Comparison of ENCODE assay signal across 8 mouse cellular contexts in genomic region chr2:101628297-101629236, GRCm38 (mm10). TPM values are rescaled to one million over a fixed set of nuclear protein-coding genes. Genes with fewer than 3 reads are reported as not detected.
DNase-seq lines count a peak whose midpoint lies in the region; ATAC-seq and TF ChIP-seq lines count a peak whose summit lies in the region.

No protein-coding gene starts in this region.

- H3K9me3 ChIP-seq in kidney, embryonic 14.5 days (ENCODE audit: control insufficient read depth, low read length): no peaks in the 10 kb centered on the region
- H3K9me3 ChIP-seq in limb, embryonic 15.5 days: no peaks in the 10 kb centered on the region

- no peak for TF ChIP-seq CTCF in bone marrow, adult 2 months (IDR thresholded peaks at IDR 0.05; ENCODE audit: control insufficient read depth, insufficient read depth, low read length)
- no peak for TF ChIP-seq CTCF in embryonic fibroblast, embryonic 13.5 days (IDR thresholded peaks at IDR 0.05; ENCODE audit: borderline replicate concordance, insufficient read depth, low read length)

- 5% methylated on average over 31 of the region's 31 CpGs for WGBS in bone marrow, adult 2 months
- WGBS in kidney, embryonic 14.5 days: 1% methylated on average over 31 of the region's 31 CpGs
- WGBS in limb, embryonic 15.5 days: 2% methylated on average over 30 of the region's 31 CpGs

- peak; percentile 99 for ATAC-seq in kidney, embryonic 14.5 days (ENCODE audit: low FRiP score, low TSS enrichment)
- ATAC-seq in limb, embryonic 15.5 days (ENCODE audit: insufficient number of reproducible peaks, low FRiP score, low TSS enrichment, low read depth): peak; percentile 97

- H3K36me3 ChIP-seq in kidney, embryonic 14.5 days (ENCODE audit: control insufficient read depth, insufficient read depth, low read length): no peaks in the 10 kb centered on the region
- no peaks in the 10 kb centered on the region for H3K36me3 ChIP-seq in limb, embryonic 15.5 days

- peak overlapping the region; percentile 54 for H3K27ac ChIP-seq in bone marrow, adult 2 months (ENCODE audit: control insufficient read depth, insufficient read depth, low read depth, low read length, poor library complexity)
- peak overlapping the region; percentile 8 for H3K27ac ChIP-seq in embryonic fibroblast, embryonic 13.5 days (ENCODE audit: insufficient read depth, low read length)
- H3K27ac ChIP-seq in kidney, embryonic 14.5 days (ENCODE audit: low read depth, low read length): peak overlapping the region; percentile 76; the same call in 1 of the 2 replicates
- peak overlapping the region; percentile 92 for H3K27ac ChIP-seq in limb, embryonic 15.5 days

- H3K27me3 ChIP-seq in kidney, embryonic 14.5 days (ENCODE audit: control insufficient read depth, insufficient read depth, low read length): no peaks in the 10 kb centered on the region
- no peaks in the 10 kb centered on the region for H3K27me3 ChIP-seq in limb, embryonic 15.5 days

- H3K4me3 ChIP-seq in bone marrow, adult 2 months (replicated peaks; ENCODE audit: control insufficient read depth, low read depth, low read length): peak overlapping the region; percentile 99
- peak overlapping the region; percentile 58 for H3K4me3 ChIP-seq in embryonic fibroblast, embryonic 13.5 days (ENCODE audit: insufficient read depth, low read length)
- H3K4me3 ChIP-seq in kidney, embryonic 14.5 days (ENCODE audit: low read length): peak overlapping the region; percentile 70
- peak overlapping the region; percentile 74 for H3K4me3 ChIP-seq in limb, embryonic 15.5 days

- H3K4me2 ChIP-seq in kidney, embryonic 14.5 days (replicated peaks; ENCODE audit: low read depth, low read length): peak overlapping the region; percentile 62
- H3K4me2 ChIP-seq in limb, embryonic 15.5 days: peak overlapping the region; percentile 56

- H3K9ac ChIP-seq in kidney, embryonic 14.5 days (ENCODE audit: low read depth, low read length): peak overlapping the region; percentile 71
- H3K9ac ChIP-seq in limb, embryonic 15.5 days: peak overlapping the region; percentile 54

- H3K4me1 ChIP-seq in bone marrow, adult 2 months (ENCODE audit: control insufficient read depth, insufficient read depth, low read length): no peaks in the 10 kb centered on the region; the same call in 1 of the 2 replicates
- H3K4me1 ChIP-seq in embryonic fibroblast, embryonic 13.5 days (ENCODE audit: control insufficient read depth, insufficient read depth, low read length): no peaks in the 10 kb centered on the region
- H3K4me1 ChIP-seq in kidney, embryonic 14.5 days (ENCODE audit: control insufficient read depth, insufficient read depth, low read length): no peaks in the 10 kb centered on the region; the same call in 1 of the 2 replicates
- H3K4me1 ChIP-seq in limb, embryonic 15.5 days: no peaks in the 10 kb centered on the region

- DNase-seq in CD4-positive helper T cell, adult 2 months (ENCODE audit: low read depth, low spot score): peak; percentile 68
- DNase-seq in heart, adult 9 months (ENCODE audit: low spot score in 2 of 2): peak; percentile 95 to 96
- DNase-seq in monocyte, adult 2 months (ENCODE audit: low read depth in 1 of 2, low spot score in 2 of 2): peak; percentile 63 to 70
- peak; percentile 38 to 67 for DNase-seq in spleen, postnatal 4 days (ENCODE audit: low spot score in 2 of 2)

- 0 out of 2 replicates have a peak, but pooled peaks have one; percentile 35 for TF ChIP-seq POLR2A in bone marrow, adult 2 months (IDR thresholded peaks at IDR 0.05; ENCODE audit: borderline replicate concordance, control insufficient read depth, low read depth, low read length)
- TF ChIP-seq POLR2A in embryonic fibroblast, embryonic 13.5 days (IDR thresholded peaks at IDR 0.05; ENCODE audit: low read depth, low read length): peak; percentile 89

RNA-seq across cellular contexts. Expression of gene Rag2, which starts 4.0 kb away (rescaled TPM):
- polyA plus RNA-seq in bone marrow, adult 2 months (2011; ENCODE audit: insufficient read depth, insufficient read length, low replicate concordance, missing spikeins): 1.7 and 2.1 TPM in 2 replicates
- polyA plus RNA-seq in embryonic fibroblast, embryonic 13.5 days (2011; ENCODE audit: insufficient read length, low read depth, missing spikeins): not detected in 2 replicates
- polyA plus RNA-seq in kidney, embryonic 14.5 days (2014; fragmentation: Nextera tagmentation; extraction: Ambion mirVana): 0.11 TPM in 1 of 2 replicates, not detected in the other
- polyA plus RNA-seq in limb, embryonic 15.5 days (2015; fragmentation: Nextera tagmentation; extraction: Ambion mirVana): not detected in 2 replicates

RNA-seq across cellular contexts. Expression of gene Rag1, which starts 20.7 kb away (rescaled TPM):
- 3.0 and 11.2 TPM in 2 replicates for polyA plus RNA-seq in bone marrow, adult 2 months (2011; ENCODE audit: insufficient read depth, insufficient read length, low replicate concordance, missing spikeins)
- not detected in 2 replicates for polyA plus RNA-seq in embryonic fibroblast, embryonic 13.5 days (2011; ENCODE audit: insufficient read length, low read depth, missing spikeins)
- 0.03 TPM in 1 of 2 replicates, not detected in the other for polyA plus RNA-seq in kidney, embryonic 14.5 days (2014; fragmentation: Nextera tagmentation; extraction: Ambion mirVana)
- 0.05 TPM in 2 replicates for polyA plus RNA-seq in limb, embryonic 15.5 days (2015; fragmentation: Nextera tagmentation; extraction: Ambion mirVana)

RNA-seq across cellular contexts. Expression of gene B230118H07Rik, which starts 20.8 kb away (rescaled TPM):
- polyA plus RNA-seq in bone marrow, adult 2 months (2011; ENCODE audit: insufficient read depth, insufficient read length, low replicate concordance, missing spikeins): 12.5 and 32.8 TPM in 2 replicates
- polyA plus RNA-seq in embryonic fibroblast, embryonic 13.5 days (2011; ENCODE audit: insufficient read length, low read depth, missing spikeins): 23.6 and 24.1 TPM in 2 replicates
- 60.6 and 83.0 TPM in 2 replicates for polyA plus RNA-seq in kidney, embryonic 14.5 days (2014; fragmentation: Nextera tagmentation; extraction: Ambion mirVana)
- 45.6 and 49.7 TPM in 2 replicates for polyA plus RNA-seq in limb, embryonic 15.5 days (2015; fragmentation: Nextera tagmentation; extraction: Ambion mirVana)

RNA-seq across cellular contexts. Expression of gene Traf6, which starts 49.7 kb away (rescaled TPM):
- 2.6 and 6.7 TPM in 2 replicates for polyA plus RNA-seq in bone marrow, adult 2 months (2011; ENCODE audit: insufficient read depth, insufficient read length, low replicate concordance, missing spikeins)
- polyA plus RNA-seq in embryonic fibroblast, embryonic 13.5 days (2011; ENCODE audit: insufficient read length, low read depth, missing spikeins): 11.0 and 11.8 TPM in 2 replicates
- 7.5 and 18.4 TPM in 2 replicates for polyA plus RNA-seq in kidney, embryonic 14.5 days (2014; fragmentation: Nextera tagmentation; extraction: Ambion mirVana)
- 10.3 and 10.5 TPM in 2 replicates for polyA plus RNA-seq in limb, embryonic 15.5 days (2015; fragmentation: Nextera tagmentation; extraction: Ambion mirVana)

Comparison
In these comparisons a context has a peak if more than half of its experiments do, and no peak if none do; other contexts are left out.
1. Peak in every context shown above with its lines: DNase-seq, ATAC-seq, H3K4me3 ChIP-seq and H3K27ac ChIP-seq.
2. H3K27ac ChIP-seq: peak in every context shown above with its lines; median percentile 92 in limb, embryonic 15.5 days; 76 in kidney, embryonic 14.5 days; 54 in bone marrow, adult 2 months; 8 in embryonic fibroblast, embryonic 13.5 days.